28 mouse cellular contexts compared by ENCODE assay signal in the genomic region with DNA sequence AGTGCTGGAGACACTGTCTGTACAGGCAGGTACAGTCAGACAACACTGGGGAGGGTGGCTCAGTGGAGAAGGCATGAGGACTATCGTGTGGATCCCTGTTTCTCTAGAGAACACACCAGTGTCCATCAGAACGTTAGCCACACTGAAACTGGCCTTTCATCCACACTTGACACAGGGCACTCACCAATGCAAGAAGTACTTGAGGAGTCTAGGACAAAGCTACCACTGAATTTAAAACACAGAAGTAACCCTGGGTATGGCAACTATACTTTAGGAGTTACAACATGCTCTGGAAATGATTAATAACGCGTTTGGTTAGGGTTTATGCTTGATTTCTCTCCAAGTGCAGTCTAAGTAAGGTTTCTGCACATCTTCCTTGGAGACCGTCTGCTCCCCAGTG.
"Had no signal": no experiment of that assay in that cellular context is flagged by ENCODE, and none has a peak within 500 bp of the region (broad histone marks: within the 10 kb centered on the region; RNA-seq: fewer than 3 reads in every experiment).

No protein-coding gene starts in this region.

- H3K36me3 ChIP-seq: embryonic facial prominence, embryonic 12.5 days; forebrain, embryonic 12.5 days; forebrain, embryonic 15.5 days had no signal

- ATAC-seq: forebrain, embryonic 13.5 days; forebrain, embryonic 14.5 days; forebrain, embryonic 15.5 days; forebrain, embryonic 16.5 days; forebrain, postnatal 0 days had no signal

- H3K27ac ChIP-seq: embryonic facial prominence, embryonic 10.5 days; embryonic facial prominence, embryonic 12.5 days; embryonic facial prominence, embryonic 13.5 days; embryonic facial prominence, embryonic 15.5 days; forebrain, embryonic 10.5 days; forebrain, embryonic 12.5 days; forebrain, embryonic 13.5 days; forebrain, embryonic 15.5 days; gastrocnemius, adult 2 months had no signal

- H3K4me2 ChIP-seq: embryonic facial prominence, embryonic 12.5 days; embryonic facial prominence, embryonic 13.5 days; embryonic facial prominence, embryonic 15.5 days; forebrain, embryonic 12.5 days; forebrain, embryonic 13.5 days; forebrain, embryonic 15.5 days had no signal

- H3K27me3 ChIP-seq: embryonic facial prominence, embryonic 12.5 days; embryonic facial prominence, embryonic 13.5 days; embryonic facial prominence, embryonic 15.5 days; forebrain, embryonic 12.5 days; forebrain, embryonic 13.5 days; forebrain, embryonic 15.5 days had no signal

- H3K4me3 ChIP-seq: embryonic facial prominence, embryonic 10.5 days; embryonic facial prominence, embryonic 12.5 days; embryonic facial prominence, embryonic 13.5 days; embryonic facial prominence, embryonic 15.5 days; erythroblast, embryonic 14.5 days; forebrain, embryonic 10.5 days; forebrain, embryonic 12.5 days; forebrain, embryonic 13.5 days; forebrain, embryonic 15.5 days; gastrocnemius, adult 2 months had no signal

- H3K9ac ChIP-seq: embryonic facial prominence, embryonic 12.5 days; embryonic facial prominence, embryonic 13.5 days; embryonic facial prominence, embryonic 15.5 days; forebrain, embryonic 12.5 days; forebrain, embryonic 13.5 days; forebrain, embryonic 15.5 days; forebrain, postnatal 0 days had no signal

- H3K9me3 ChIP-seq: embryonic facial prominence, embryonic 10.5 days; embryonic facial prominence, embryonic 12.5 days; embryonic facial prominence, embryonic 13.5 days; embryonic facial prominence, embryonic 15.5 days; forebrain, embryonic 10.5 days; forebrain, embryonic 12.5 days; forebrain, embryonic 13.5 days; forebrain, embryonic 15.5 days had no signal

- H3K4me1 ChIP-seq: embryonic facial prominence, embryonic 12.5 days; embryonic facial prominence, embryonic 15.5 days; forebrain, embryonic 10.5 days; forebrain, embryonic 12.5 days; forebrain, embryonic 13.5 days; forebrain, embryonic 15.5 days had no signal

- DNase-seq: cerebellum, adult 18-20 months; cerebellum, adult 2 months; cerebellum, adult 8-10 months; cerebellum, adult 9-10 months; cerebellum, adult 9-11 months; cerebellum, postnatal 10 days; cerebellum, postnatal 14 days; cerebellum, postnatal 25 days; cerebellum, postnatal 36 days; embryo, embryonic 11 days; forebrain, postnatal 0 days; gastrocnemius, adult 2 months; gastrocnemius, postnatal 10 days; gastrocnemius, postnatal 14 days; gastrocnemius, postnatal 25 days; gastrocnemius, postnatal 36 days; heart, adult 11 months had no signal
